Mouse (Mus musculus) c-Kit-positive CD71-negative TER-119-negative erythroid progenitor cells, embryonic 14.5 days (primary cell): ENCODE measurements around the gene C1qtnf2.

Experiments
- DNase-seq: peaks from one replicate; pipeline ENCODE4 v3.0.0-alpha.2; 2013; ENCODE audit warnings: low read depth

Gene C1qtnf2

DNA sequence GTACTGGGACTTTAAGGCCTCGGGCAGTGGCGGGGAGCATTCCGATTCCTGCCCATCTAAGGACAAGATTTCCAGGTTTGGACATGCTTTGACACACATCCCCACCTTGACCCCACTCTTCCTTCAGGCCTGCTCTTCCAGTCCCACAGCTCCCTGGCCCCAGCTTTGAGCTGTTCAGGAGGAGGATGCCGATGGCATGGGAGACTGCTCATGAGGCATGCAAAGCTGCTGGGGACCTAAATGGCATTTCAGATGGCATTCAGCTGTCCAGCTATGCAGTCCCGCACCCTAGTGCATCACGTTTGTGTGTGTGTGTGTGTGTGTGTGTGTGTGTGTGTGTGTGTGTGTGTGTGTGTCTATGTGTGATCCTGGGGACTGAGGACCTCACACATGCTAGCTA is 63.0 kb downstream of the C1qtnf2 start:
- no peak for DNase-seq

DNA sequence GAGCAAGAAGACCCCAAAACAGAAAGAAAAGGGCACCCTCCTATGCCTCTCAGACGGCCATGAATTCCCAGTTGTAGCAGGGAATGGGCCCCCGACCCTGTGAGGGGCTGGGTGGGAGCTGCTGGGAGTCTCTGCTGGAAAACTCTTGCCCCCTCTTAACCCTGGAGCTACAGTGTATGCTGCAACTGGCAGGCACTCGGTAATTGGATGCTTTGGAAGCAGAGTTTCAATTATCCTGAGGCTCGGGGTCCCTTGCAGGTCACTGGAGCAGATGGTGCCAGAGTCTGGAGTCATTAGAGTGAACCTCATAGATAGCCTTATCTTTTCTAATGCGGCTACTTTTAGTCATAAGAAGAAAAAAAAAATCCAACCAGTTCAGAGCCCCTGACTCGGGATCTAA is 65.8 kb downstream of the C1qtnf2 start:
- DNase-seq, result no peak
